Mouse (Mus musculus) CH12.LX (cell line): ENCODE measurements around the gene Wdr81. TPM values are rescaled to one million over a fixed set of nuclear protein-coding genes. Genes with fewer than 3 reads are reported as not detected.

ENCODE experiments used
- DNase-seq: peaks from one replicate; pipeline ENCODE4 v3.0.0-alpha.2; 2013; ENCODE audit errors: extremely low read depth
- H3K27ac ChIP-seq: 2 replicates; pipeline ENCODE4 v1.5.1; 2012; ENCODE audit warnings: low read depth, mild to moderate bottlenecking, control low read depth, moderate library complexity; ENCODE audit not compliant: insufficient read depth
- H3K27me3 ChIP-seq: replicated peaks from 2 replicates; pipeline ENCODE3; 2012; ENCODE audit warnings: inconsistent platforms
- H3K36me3 ChIP-seq, 2 experiments: replicated peaks in 1 of 2; 2 replicates each; pipeline versions ENCODE3 to v1.6.1; 2012; ENCODE audit warnings: inconsistent platforms in 1 of 2, low read length in 1 of 2, mild to moderate bottlenecking in 1 of 2, mixed read lengths in 1 of 2, moderate library complexity in 1 of 2; ENCODE audit not compliant: control insufficient read depth in 1 of 2, insufficient read depth in 1 of 2
- H3K4me1 ChIP-seq, 2 experiments: 2 replicates each; pipeline ENCODE4 v1.6.1; 2012; ENCODE audit warnings: inconsistent platforms in 1 of 2, moderate library complexity in 1 of 2; ENCODE audit not compliant: insufficient read depth in 2 of 2, control insufficient read depth in 1 of 2
- H3K4me2 ChIP-seq: 2 replicates; pipeline ENCODE4 v1.6.1; 2012; ENCODE audit warnings: low read depth, mild to moderate bottlenecking, control low read depth; ENCODE audit not compliant: poor library complexity, insufficient read depth, severe bottlenecking
- H3K4me3 ChIP-seq, 3 experiments: fragments of 150-350 bp in 1 of 3; sonication (generic) in 1 of 3; replicated peaks in 1 of 3; 2 replicates each; pipeline versions ENCODE3 to v1.5.1; 2011 to 2012; ENCODE audit warnings: low read depth in 2 of 3, low read length in 2 of 3, mild to moderate bottlenecking in 2 of 3, moderate library complexity in 2 of 3, control low read depth in 1 of 3, improper control_type of control experiment in 1 of 3, inconsistent platforms in 1 of 3, mixed read lengths in 1 of 3; ENCODE audit not compliant: poor library complexity in 1 of 3
- H3K79me2 ChIP-seq: replicated peaks from 2 replicates; pipeline ENCODE4 v1.6.1; 2012; ENCODE audit warnings: mild to moderate bottlenecking, moderate library complexity; ENCODE audit not compliant: control insufficient read depth, poor library complexity, insufficient read depth, severe bottlenecking; ENCODE audit errors: extremely low read depth
- H3K9ac ChIP-seq: 2 replicates; pipeline ENCODE4 v1.6.1; 2012; ENCODE audit warnings: low read depth, mild to moderate bottlenecking, control low read depth, moderate library complexity; ENCODE audit not compliant: insufficient read depth
- H3K9me3 ChIP-seq: replicated peaks from 2 replicates; pipeline ENCODE3; 2012; ENCODE audit warnings: low read length, inconsistent platforms, mixed read lengths
- BHLHE40 ChIP-seq: IDR thresholded peaks from 2 replicates; pipeline ENCODE4 v1.6.1; 2011; ENCODE audit warnings: mild to moderate bottlenecking, low read depth, low read length, improper control_type of control experiment
- CHD2 ChIP-seq: IDR thresholded peaks from 2 replicates; pipeline ENCODE4 v1.6.1; 2011; ENCODE audit warnings: low read length, improper control_type of control experiment
- CTCF ChIP-seq, 2 experiments: IDR thresholded peaks in 1 of 2; conservative IDR thresholded peaks in 1 of 2; 2 replicates each; pipeline ENCODE4 v1.5.1; 2011 to 2012; ENCODE audit warnings: low read depth in 2 of 2, low read length in 2 of 2, improper control_type of control experiment in 1 of 2, inconsistent platforms in 1 of 2, mild to moderate bottlenecking in 1 of 2, moderate library complexity in 1 of 2
- E2F4 ChIP-seq: IDR thresholded peaks from 2 replicates; pipeline ENCODE4 v1.6.1; 2011; ENCODE audit warnings: low read depth, low read length, improper control_type of control experiment; ENCODE audit not compliant: insufficient replicate concordance
- ELF1 ChIP-seq: IDR thresholded peaks from 2 replicates; pipeline ENCODE4 v1.6.1; 2014; ENCODE audit warnings: low read depth, mild to moderate bottlenecking, inconsistent platforms, low read length, improper control_type of control experiment
- GABPA ChIP-seq: IDR thresholded peaks from 2 replicates; pipeline ENCODE4 v1.6.1; 2012; ENCODE audit warnings: low read depth, low read length, improper control_type of control experiment, inconsistent platforms; ENCODE audit not compliant: insufficient replicate concordance
- IRF4 ChIP-seq: IDR thresholded peaks from 2 replicates; pipeline ENCODE4 v1.6.1; 2014; ENCODE audit warnings: low read depth, mild to moderate bottlenecking, inconsistent platforms, low read length, improper control_type of control experiment
- JUN ChIP-seq: IDR thresholded peaks from 2 replicates; pipeline ENCODE4 v1.6.1; 2011; ENCODE audit warnings: low read depth, mild to moderate bottlenecking, low read length, improper control_type of control experiment, moderate library complexity; ENCODE audit not compliant: insufficient read depth
- JUND ChIP-seq: conservative IDR thresholded peaks from 2 replicates; pipeline ENCODE4 v1.6.1; 2011; ENCODE audit warnings: low read depth, low read length, improper control_type of control experiment
- KAT2A ChIP-seq: IDR thresholded peaks from 2 replicates; pipeline ENCODE4 v1.6.1; 2012; ENCODE audit warnings: low read length, improper control_type of control experiment, inconsistent platforms; ENCODE audit not compliant: insufficient replicate concordance
- MAFK ChIP-seq: IDR thresholded peaks from 2 replicates; pipeline ENCODE4 v1.6.1; 2011; ENCODE audit warnings: low read length, improper control_type of control experiment; ENCODE audit not compliant: insufficient replicate concordance
- MAX ChIP-seq: IDR thresholded peaks from 2 replicates; pipeline ENCODE4 v1.6.1; 2011; ENCODE audit warnings: low read length, improper control_type of control experiment
- MAZ ChIP-seq: IDR thresholded peaks from 2 replicates; pipeline ENCODE4 v1.6.1; 2012; ENCODE audit warnings: low read depth, mild to moderate bottlenecking, inconsistent platforms, low read length, improper control_type of control experiment, moderate library complexity
- NELFE ChIP-seq: IDR thresholded peaks from 2 replicates; pipeline ENCODE4 v1.6.1; 2011; ENCODE audit warnings: low read depth, low read length, improper control_type of control experiment
- RCOR1 ChIP-seq: conservative IDR thresholded peaks from 2 replicates; pipeline ENCODE4 v1.6.1; 2012; ENCODE audit warnings: low read depth, mild to moderate bottlenecking, inconsistent platforms, low read length, improper control_type of control experiment
- SMC3 ChIP-seq: IDR thresholded peaks from 2 replicates; pipeline ENCODE4 v1.6.1; 2011; ENCODE audit warnings: low read depth, low read length, improper control_type of control experiment
- TBP ChIP-seq: conservative IDR thresholded peaks from 2 replicates; pipeline ENCODE4 v1.6.1; 2011; ENCODE audit warnings: low read depth, low read length, improper control_type of control experiment
- TCF12 ChIP-seq: IDR thresholded peaks from 2 replicates; pipeline ENCODE4 v1.6.1; 2014; ENCODE audit warnings: low read depth, mild to moderate bottlenecking, inconsistent platforms, low read length, improper control_type of control experiment
- UBTF ChIP-seq: IDR thresholded peaks from 2 replicates; pipeline ENCODE4 v1.6.1; 2012; ENCODE audit warnings: low read depth, mild to moderate bottlenecking, inconsistent platforms, low read length, improper control_type of control experiment, moderate library complexity
- USF2 ChIP-seq: conservative IDR thresholded peaks from 2 replicates; pipeline ENCODE4 v1.6.1; 2011; ENCODE audit warnings: low read depth, low read length, improper control_type of control experiment
- ZC3H11A ChIP-seq: IDR thresholded peaks from 2 replicates; pipeline ENCODE4 v1.6.1; 2012; ENCODE audit warnings: low read depth, mild to moderate bottlenecking, inconsistent platforms, low read length, improper control_type of control experiment
- ZKSCAN1 ChIP-seq: IDR thresholded peaks from 2 replicates; pipeline ENCODE4 v1.6.1; 2012; ENCODE audit warnings: low read depth, inconsistent platforms, low read length, improper control_type of control experiment, borderline replicate concordance
- dilution Hi-C: fragments of 300-500 bp; cut with MboI; formaldehyde crosslinking; loops from 2 replicates; pipeline ENCODE4 v1.14.3; 2020; ENCODE audit warnings: low sequenced_read_pairs; ENCODE audit not compliant: extremely low pct_unique_long_range_greater_than_20kb, extremely low pct_ligation_motif_present
- in situ Hi-C: fragments of 300-500 bp; cut with MboI; formaldehyde crosslinking; loops from 3 replicates; pipeline ENCODE4 v1.14.3; 2019; ENCODE audit warnings: low sequenced_read_pairs, low pct_ligation_motif_present, low pct_unique_long_range_greater_than_20kb, mixed read lengths
- polyA plus RNA-seq: library from polyadenylated mRNA; unstranded; fragments of >175 nt; gene quantifications from 2 replicates; pipeline ENCODE4 v1.2.1, GENCODE M21; 2012; ENCODE audit warnings: low read depth; ENCODE audit not compliant: insufficient read length
- total RNA-seq, 2 experiments: library from RNA; depleted of rRNA; stranded (reverse); fragments of 300-350 nt in 1 of 2; fragments of >200 nt in 1 of 2; gene quantifications; 2 replicates each; pipeline ENCODE4 v1.2.3; 2012 to 2014

Wdr81 gene
- total and polyA plus RNA-seq, 3 experiments, result 3.1 to 16.3 (median 13.7) TPM

DNA sequence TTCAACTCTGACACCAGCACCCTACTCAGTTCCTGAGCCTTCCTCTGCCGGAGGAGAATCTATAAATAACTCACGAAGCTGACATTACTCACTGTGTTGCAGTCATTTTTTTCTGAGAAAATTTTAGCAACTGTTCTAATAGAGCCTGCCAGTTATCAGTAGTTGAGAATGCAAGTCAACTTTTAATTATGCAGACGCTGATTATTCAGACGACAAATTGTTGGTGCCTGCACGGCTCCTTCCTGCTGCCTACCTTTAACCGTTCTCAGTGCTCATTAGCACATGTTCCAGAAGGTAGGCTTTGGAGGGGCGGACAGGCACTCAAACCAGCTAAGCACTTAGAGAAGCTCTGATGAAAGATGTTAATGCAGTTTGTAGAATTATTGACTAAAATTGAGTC, 57.1 kb downstream of the Wdr81 start:
- peaks cover 0 to 52% of the 10 kb centered on the region in 2 experiments; a peak in 3 of 4 replicates for H3K4me1 ChIP-seq
- TF ChIP-seq MAFK (no peak), GABPA (no peak), USF2 (no peak), CTCF (conservative IDR thresholded peaks at IDR 0.05 in 1 of 2, IDR thresholded peaks at IDR 0.05 in 1 of 2; ENCODE audit: low read depth in 2 of 2, low read length in 2 of 2) (no peak), SMC3 (no peak), KAT2A (no peak), JUN (no peak), ZC3H11A (no peak), NELFE (no peak), JUND (no peak), IRF4 (no peak), ZKSCAN1 (no peak), UBTF (no peak), CHD2 (no peak)
- peaks cover 10 to 45% of the 10 kb centered on the region in 2 experiments for H3K36me3 ChIP-seq
- no peak overlapping the region for H3K9ac ChIP-seq
- dilution Hi-C loops (no loop called here), in situ Hi-C loops (no loop called here)
- H3K9me3 ChIP-seq, result peaks cover 3% of the 10 kb centered on the region
- no peak for DNase-seq
- H3K27me3 ChIP-seq, result no peaks in the 10 kb centered on the region
- no peaks in the 10 kb centered on the region for H3K79me2 ChIP-seq
- H3K4me2 ChIP-seq, result no peak overlapping the region
- no peak overlapping the region for H3K27ac ChIP-seq
- H3K4me3 ChIP-seq, result no peak overlapping the region

DNA sequence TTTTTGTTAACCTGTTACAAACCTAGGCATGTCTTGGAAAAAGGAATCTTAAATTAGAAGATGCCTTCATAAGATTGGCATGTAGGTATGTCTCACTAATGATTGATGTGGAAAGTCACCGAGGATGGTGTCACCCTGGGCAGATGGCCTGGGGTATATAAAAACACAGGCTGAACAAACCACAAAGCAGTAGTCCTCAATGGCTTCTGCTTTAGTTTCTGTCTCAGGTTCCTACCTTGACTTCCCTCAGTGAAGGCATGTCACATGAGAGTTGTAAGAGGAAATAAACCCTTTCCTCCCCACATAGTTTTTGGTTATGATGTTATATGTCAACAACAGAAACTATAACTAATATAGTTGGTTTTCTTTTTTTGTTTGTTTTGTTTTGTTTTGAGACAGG, 58.9 kb downstream of the Wdr81 start:
- peak; percentile 44 for DNase-seq
- in situ Hi-C loops, result no loop called here
- no peaks in the 10 kb centered on the region for H3K27me3 ChIP-seq
- H3K36me3 ChIP-seq, result peaks cover 12 to 39% of the 10 kb centered on the region in 2 experiments
- H3K9me3 ChIP-seq, result peaks cover 3% of the 10 kb centered on the region
- no peak overlapping the region for H3K4me3 ChIP-seq
- H3K4me2 ChIP-seq, result no peak overlapping the region
- peaks cover 0 to 38% of the 10 kb centered on the region in 2 experiments; a peak in 3 of 4 replicates for H3K4me1 ChIP-seq
- no peaks in the 10 kb centered on the region for H3K79me2 ChIP-seq
- no peak for TF ChIP-seq ZC3H11A
- TF ChIP-seq GABPA, result no peak
- TF ChIP-seq MAX, result no peak
- no peak for TF ChIP-seq JUND
- TF ChIP-seq NELFE, result no peak
- TF ChIP-seq BHLHE40, result no peak
- TF ChIP-seq MAZ, result no peak
- no peak for TF ChIP-seq CHD2
- no peak for TF ChIP-seq RCOR1
- no peak for TF ChIP-seq TBP
- TF ChIP-seq ELF1, result no peak
- no peak for TF ChIP-seq E2F4
- TF ChIP-seq TCF12, result no peak
- no peak overlapping the region for H3K9ac ChIP-seq
- dilution Hi-C loops, result no loop called here
- H3K27ac ChIP-seq, result no peak overlapping the region

Other genes with a start within 250 kb of the Wdr81 start
- 287 and 354 TPM in 2 replicates for gene Rpa1, start 106.4 kb downstream of the Wdr81 start, total RNA-seq (2012; rRNA removed)
- gene Rpa1, start 106.4 kb downstream of the Wdr81 start, total RNA-seq (2014; rRNA removed), result 357 and 379 TPM in 2 replicates
- 230 and 247 TPM in 2 replicates for gene Rpa1, start 106.4 kb downstream of the Wdr81 start, polyA plus RNA-seq
- gene Smyd4, start 106.3 kb downstream of the Wdr81 start, total RNA-seq (2012; rRNA removed), result 11.5 and 13.9 TPM in 2 replicates
- 13.9 and 15.4 TPM in 2 replicates for gene Smyd4, start 106.3 kb downstream of the Wdr81 start, total RNA-seq (2014; rRNA removed)
- 11.8 and 12.5 TPM in 2 replicates for gene Smyd4, start 106.3 kb downstream of the Wdr81 start, polyA plus RNA-seq
- gene Serpinf1, start 32.0 kb downstream of the Wdr81 start, total RNA-seq (2012; rRNA removed), result 26.0 and 30.3 TPM in 2 replicates
- gene Serpinf1, start 32.0 kb downstream of the Wdr81 start, total RNA-seq (2014; rRNA removed), result 56.5 and 58.4 TPM in 2 replicates
- gene Serpinf1, start 32.0 kb downstream of the Wdr81 start, polyA plus RNA-seq, result 119 and 131 TPM in 2 replicates
- 0.08 TPM in 1 of 2 replicates, not detected in the other for gene Serpinf2, start 15.1 kb downstream of the Wdr81 start, total RNA-seq (2012; rRNA removed)
- gene Serpinf2, start 15.1 kb downstream of the Wdr81 start, total RNA-seq (2014; rRNA removed), result 0.11 TPM in 1 of 2 replicates, not detected in the other
- 0.26 TPM in 1 of 2 replicates, not detected in the other for gene Serpinf2, start 15.1 kb downstream of the Wdr81 start, polyA plus RNA-seq
- gene Tlcd2, start 7.0 kb upstream of the Wdr81 start, total RNA-seq (2012; rRNA removed), result 0.17 and 0.81 TPM in 2 replicates
- gene Tlcd2, start 7.0 kb upstream of the Wdr81 start, total RNA-seq (2014; rRNA removed), result not detected in 2 replicates
- 0.40 and 0.86 TPM in 2 replicates for gene Tlcd2, start 7.0 kb upstream of the Wdr81 start, polyA plus RNA-seq
- 246 and 255 TPM in 2 replicates for gene Prpf8, start 32.1 kb upstream of the Wdr81 start, total RNA-seq (2012; rRNA removed)
- 168 and 187 TPM in 2 replicates for gene Prpf8, start 32.1 kb upstream of the Wdr81 start, total RNA-seq (2014; rRNA removed)
- 298 and 345 TPM in 2 replicates for gene Prpf8, start 32.1 kb upstream of the Wdr81 start, polyA plus RNA-seq
- gene Rilp, start 55.4 kb upstream of the Wdr81 start, total RNA-seq (2012; rRNA removed), result 0.63 and 0.72 TPM in 2 replicates
- gene Rilp, start 55.4 kb upstream of the Wdr81 start, total RNA-seq (2014; rRNA removed), result 0.17 and 0.31 TPM in 2 replicates
- 0.76 and 1.1 TPM in 2 replicates for gene Rilp, start 55.4 kb upstream of the Wdr81 start, polyA plus RNA-seq
- gene Scarf1, start 58.8 kb upstream of the Wdr81 start, total RNA-seq (2012; rRNA removed), result 0.59 and 0.76 TPM in 2 replicates
- gene Scarf1, start 58.8 kb upstream of the Wdr81 start, total RNA-seq (2014; rRNA removed), result 0.24 and 0.28 TPM in 2 replicates
- gene Scarf1, start 58.8 kb upstream of the Wdr81 start, polyA plus RNA-seq, result 0.76 and 0.90 TPM in 2 replicates
- gene Slc43a2, start 77.0 kb upstream of the Wdr81 start, total RNA-seq (2012; rRNA removed), result 6.5 and 8.9 TPM in 2 replicates
- gene Slc43a2, start 77.0 kb upstream of the Wdr81 start, total RNA-seq (2014; rRNA removed), result 3.5 and 5.0 TPM in 2 replicates
- gene Slc43a2, start 77.0 kb upstream of the Wdr81 start, polyA plus RNA-seq, result 6.8 and 8.8 TPM in 2 replicates
- gene Pitpna, start 133.4 kb upstream of the Wdr81 start, total RNA-seq (2012; rRNA removed), result 61.8 and 75.8 TPM in 2 replicates
- 80.7 and 84.6 TPM in 2 replicates for gene Pitpna, start 133.4 kb upstream of the Wdr81 start, total RNA-seq (2014; rRNA removed)
- 243 and 290 TPM in 2 replicates for gene Pitpna, start 133.4 kb upstream of the Wdr81 start, polyA plus RNA-seq
- gene Inpp5k, start 176.3 kb upstream of the Wdr81 start, total RNA-seq (2012; rRNA removed), result 25.5 and 31.2 TPM in 2 replicates
- gene Inpp5k, start 176.3 kb upstream of the Wdr81 start, total RNA-seq (2014; rRNA removed), result 40.7 and 41.9 TPM in 2 replicates
- 30.5 and 35.6 TPM in 2 replicates for gene Inpp5k, start 176.3 kb upstream of the Wdr81 start, polyA plus RNA-seq
- 41.1 and 47.3 TPM in 2 replicates for gene Myo1c, start 195.8 kb upstream of the Wdr81 start, total RNA-seq (2012; rRNA removed)
- gene Myo1c, start 195.8 kb upstream of the Wdr81 start, total RNA-seq (2014; rRNA removed), result 21.9 and 24.8 TPM in 2 replicates
- gene Myo1c, start 195.8 kb upstream of the Wdr81 start, polyA plus RNA-seq, result 46.6 and 52.0 TPM in 2 replicates
- gene Crk, start 224.5 kb upstream of the Wdr81 start, total RNA-seq (2012; rRNA removed), result 37.8 and 42.2 TPM in 2 replicates
- gene Crk, start 224.5 kb upstream of the Wdr81 start, total RNA-seq (2014; rRNA removed), result 39.9 and 44.3 TPM in 2 replicates
- 44.6 and 46.1 TPM in 2 replicates for gene Crk, start 224.5 kb upstream of the Wdr81 start, polyA plus RNA-seq